Mouse (Mus musculus) stomach, postnatal 0 days (tissue): ENCODE results near the gene Gm4491.

Source experiments
- CTCF ChIP-seq: IDR thresholded peaks from 2 replicates; pipeline ENCODE4 v1.5.1; 2016; ENCODE audit warnings: antibody characterized with exemption, low read depth, mild to moderate bottlenecking, moderate library complexity
- EP300 ChIP-seq: optimal IDR thresholded peaks from 2 replicates; pipeline ENCODE3; 2016; ENCODE audit warnings: antibody characterized with exemption

GRCm38 (mm10) chr14:57122295-57122694 lies 6.6 kb upstream of the Gm4491 start:
- no peak for TF ChIP-seq CTCF
- TF ChIP-seq EP300: no peak
